Mouse (Mus musculus): Measurements from ENCODE around the gene Lsamp.

- TF ChIP-seq CTCF (IDR thresholded peaks at IDR 0.05; ENCODE audit: low read depth): no peak
- no peak for TF ChIP-seq EP300 (IDR thresholded peaks at IDR 0.05; ENCODE audit: low read depth)
Observed at GRCm38 (mm10) chr16:40036719-40037118, 52.6 kb downstream of the Lsamp start.
